Comparison of ENCODE assay signal across 9 mouse cellular contexts in the genomic region with DNA sequence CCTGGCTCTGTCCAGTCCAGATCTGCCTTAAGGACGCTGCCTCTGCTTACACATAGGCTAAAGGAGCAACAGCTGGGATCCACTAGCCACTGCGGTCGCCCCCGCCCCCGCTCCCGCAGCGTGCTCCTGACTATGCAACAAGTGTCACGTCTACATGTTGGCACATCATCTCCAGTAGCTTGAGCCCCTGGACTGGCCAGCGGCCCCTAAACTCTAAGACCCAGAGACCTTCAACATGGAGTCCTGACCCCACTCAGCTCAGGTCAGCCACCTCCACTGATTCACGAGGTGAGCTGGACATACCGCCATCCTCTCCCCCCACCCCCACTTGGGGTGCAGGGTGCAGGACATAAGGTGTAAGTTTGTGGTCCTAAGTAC. TPM values are rescaled to one million over a fixed set of nuclear protein-coding genes. Genes with fewer than 3 reads are reported as not detected.
DNase-seq lines count a peak whose midpoint lies in the region; ATAC-seq and TF ChIP-seq lines count a peak whose summit lies in the region.
"Had no signal": no experiment of that assay in that cellular context is flagged by ENCODE, and none has a peak within 500 bp of the region (broad histone marks: within the 10 kb centered on the region; RNA-seq: fewer than 3 reads in every experiment).

No protein-coding gene starts in this region.

- TF ChIP-seq CTCF in liver, postnatal 0 days (IDR thresholded peaks at IDR 0.05; ENCODE audit: low read depth), result no peak
- TF ChIP-seq CTCF in kidney, postnatal 0 days (IDR thresholded peaks at IDR 0.05; ENCODE audit: low read depth), result no peak

- H3K4me3 ChIP-seq in liver, embryonic 12.5 days, result peak overlapping the region; percentile 40
- no peak overlapping the region for H3K4me3 ChIP-seq in liver, postnatal 0 days (ENCODE audit: low read depth, low read length)
- H3K4me3 ChIP-seq in forebrain, embryonic 11.5 days (ENCODE audit: low read depth, low read length), result peak overlapping the region; percentile 41
- H3K4me3 ChIP-seq in kidney, postnatal 0 days (replicated peaks; ENCODE audit: low read depth, low read length), result peak overlapping the region; percentile 39
- H3K4me3 ChIP-seq in neural tube, embryonic 15.5 days (replicated peaks), result peak overlapping the region; percentile 49

- peaks cover 73% of the 10 kb centered on the region for H3K27me3 ChIP-seq in liver, embryonic 12.5 days (replicated peaks)
- peaks cover 39% of the 10 kb centered on the region for H3K27me3 ChIP-seq in liver, postnatal 0 days (ENCODE audit: insufficient read depth, low read length)
- no peaks in the 10 kb centered on the region for H3K27me3 ChIP-seq in forebrain, embryonic 11.5 days (ENCODE audit: control insufficient read depth, insufficient read depth, low read length)
- H3K27me3 ChIP-seq in kidney, postnatal 0 days (ENCODE audit: insufficient read depth, low read length), result no peaks in the 10 kb centered on the region
- peaks cover 19% of the 10 kb centered on the region for H3K27me3 ChIP-seq in neural tube, embryonic 15.5 days (replicated peaks)

- TF ChIP-seq EP300 in liver, postnatal 0 days (IDR thresholded peaks at IDR 0.05; ENCODE audit: low read depth), result no peak

- WGBS in liver, embryonic 12.5 days (ENCODE audit: insufficient replicate concordance), result 12% methylated on average over 11 of the region's 11 CpGs
- WGBS in liver, postnatal 0 days (ENCODE audit: insufficient replicate concordance), result 31% methylated on average over 11 of the region's 11 CpGs
- WGBS in forebrain, embryonic 11.5 days, result 16% methylated on average over 10 of the region's 11 CpGs
- WGBS in kidney, postnatal 0 days, result 22% methylated on average over 11 of the region's 11 CpGs
- WGBS in neural tube, embryonic 15.5 days, result 45% methylated on average over 11 of the region's 11 CpGs

- H3K9ac ChIP-seq in liver, embryonic 12.5 days, result no peak overlapping the region
- no peak overlapping the region for H3K9ac ChIP-seq in liver, postnatal 0 days (replicated peaks)
- H3K9ac ChIP-seq in forebrain, embryonic 11.5 days (ENCODE audit: low read length), result peak overlapping the region; percentile 64; the same call in 1 of the 2 replicates
- peak overlapping the region; percentile 51; the same call in 1 of the 2 replicates for H3K9ac ChIP-seq in kidney, postnatal 0 days (ENCODE audit: low read depth, low read length)
- H3K9ac ChIP-seq in neural tube, embryonic 15.5 days (replicated peaks), result no peak overlapping the region

- ATAC-seq in liver, embryonic 12.5 days, result no peak
- no peak for ATAC-seq in liver, postnatal 0 days
- ATAC-seq in forebrain, embryonic 11.5 days (replicated peaks; ENCODE audit: low FRiP score), result 0 out of 2 replicates have a peak, but pooled peaks have one; percentile 4
- 0 out of 2 replicates have a peak, but pooled peaks have one; percentile 29 for ATAC-seq in kidney, postnatal 0 days (replicated peaks; ENCODE audit: low FRiP score, low read depth)
- peak; percentile 28; the same call in 1 of the 2 replicates for ATAC-seq in neural tube, embryonic 15.5 days (ENCODE audit: low FRiP score)

- H3K27ac ChIP-seq in liver, embryonic 12.5 days, result no peak overlapping the region
- no peak overlapping the region for H3K27ac ChIP-seq in liver, postnatal 0 days (ENCODE audit: low read depth)
- H3K27ac ChIP-seq in forebrain, embryonic 11.5 days (ENCODE audit: low read depth, low read length), result no peak overlapping the region
- no peak overlapping the region for H3K27ac ChIP-seq in kidney, postnatal 0 days
- no peak overlapping the region for H3K27ac ChIP-seq in neural tube, embryonic 15.5 days (replicated peaks)
- H3K27ac ChIP-seq: macrophage had no signal

- intact Hi-C loops in left cerebral cortex, postnatal 14 days (cut with DNase I), result no loop called here

- H3K4me1 ChIP-seq in liver, embryonic 12.5 days, result no peaks in the 10 kb centered on the region
- no peaks in the 10 kb centered on the region for H3K4me1 ChIP-seq in liver, postnatal 0 days (ENCODE audit: insufficient read depth)
- H3K4me1 ChIP-seq in forebrain, embryonic 11.5 days (replicated peaks; ENCODE audit: control insufficient read depth, insufficient read depth, low read length), result no peaks in the 10 kb centered on the region
- H3K4me1 ChIP-seq in kidney, postnatal 0 days (replicated peaks; ENCODE audit: insufficient read depth, low read length), result no peaks in the 10 kb centered on the region
- peaks cover 7% of the 10 kb centered on the region for H3K4me1 ChIP-seq in neural tube, embryonic 15.5 days

- peak overlapping the region; percentile 63 for H3K4me2 ChIP-seq in liver, embryonic 12.5 days
- no peak overlapping the region for H3K4me2 ChIP-seq in liver, postnatal 0 days (ENCODE audit: low read depth, low read length)
- peak overlapping the region; percentile 74 for H3K4me2 ChIP-seq in forebrain, embryonic 11.5 days (ENCODE audit: low read depth, low read length, severe bottlenecking)
- H3K4me2 ChIP-seq in kidney, postnatal 0 days (ENCODE audit: low read length), result peak overlapping the region; percentile 68
- peak overlapping the region; percentile 85 for H3K4me2 ChIP-seq in neural tube, embryonic 15.5 days

- no peaks in the 10 kb centered on the region for H3K9me3 ChIP-seq in liver, embryonic 12.5 days (replicated peaks)
- H3K9me3 ChIP-seq in liver, postnatal 0 days (ENCODE audit: low read length), result no peaks in the 10 kb centered on the region
- no peaks in the 10 kb centered on the region for H3K9me3 ChIP-seq in forebrain, embryonic 11.5 days (ENCODE audit: control insufficient read depth, low read length)
- no peaks in the 10 kb centered on the region for H3K9me3 ChIP-seq in kidney, postnatal 0 days (replicated peaks; ENCODE audit: low read length)
- no peaks in the 10 kb centered on the region for H3K9me3 ChIP-seq in neural tube, embryonic 15.5 days (replicated peaks)

- DNase-seq in liver, postnatal 0 days, result no peak
- no peak for DNase-seq in forebrain, embryonic 11.5 days (ENCODE audit: low spot score)
- no peak for DNase-seq in kidney, postnatal 0 days (ENCODE audit: low spot score)
- no peak for DNase-seq in urinary bladder, postnatal 36 days (ENCODE audit: low spot score in 2 of 2)
- no peak for DNase-seq in left cerebral cortex, postnatal 14 days (ENCODE audit: low spot score in 2 of 2)
- DNase-seq in thymus, postnatal 36 days, result no peak

- no peaks in the 10 kb centered on the region for H3K36me3 ChIP-seq in liver, embryonic 12.5 days
- H3K36me3 ChIP-seq in liver, postnatal 0 days (replicated peaks; ENCODE audit: insufficient read depth, low read length), result no peaks in the 10 kb centered on the region
- H3K36me3 ChIP-seq in forebrain, embryonic 11.5 days (ENCODE audit: control insufficient read depth, insufficient read depth, low read length), result no peaks in the 10 kb centered on the region
- no peaks in the 10 kb centered on the region for H3K36me3 ChIP-seq in kidney, postnatal 0 days (ENCODE audit: insufficient read depth, low read length)
- no peaks in the 10 kb centered on the region for H3K36me3 ChIP-seq in neural tube, embryonic 15.5 days

RNA-seq across cellular contexts. Expression of a gene that starts 0.9 kb away (rescaled TPM):
- 0.33 and 0.43 TPM in 2 replicates for polyA plus RNA-seq in liver, embryonic 12.5 days (2016; fragmentation: Nextera tagmentation; extraction: Ambion mirVana)
- polyA plus RNA-seq in liver, postnatal 0 days (2015; fragmentation: Nextera tagmentation; extraction: Ambion mirVana), result 0.12 and 0.19 TPM in 2 replicates
- polyA plus RNA-seq in forebrain, embryonic 11.5 days (2014; fragmentation: Nextera tagmentation; extraction: Ambion mirVana), result 3.8 and 4.0 TPM in 2 replicates
- 6.1 and 6.2 TPM in 2 replicates for polyA plus RNA-seq in kidney, postnatal 0 days (2015; fragmentation: Nextera tagmentation; extraction: Ambion mirVana)
- polyA plus RNA-seq in neural tube, embryonic 15.5 days (2015; fragmentation: Nextera tagmentation; extraction: Ambion mirVana), result 2.6 and 3.6 TPM in 2 replicates
- total RNA-seq in left cerebral cortex, postnatal 14 days (2021), result 10 to 100 TPM; 27.0 to 28.0 TPM

Comparison
In these comparisons a context has a peak if more than half of its experiments do, and no peak if none do; other contexts are left out.
1. ATAC-seq: peak in forebrain, embryonic 11.5 days (single experiment), kidney, postnatal 0 days (single experiment) and neural tube, embryonic 15.5 days (single experiment); none in liver, embryonic 12.5 days (single experiment) and liver, postnatal 0 days (single experiment).
2. H3K9ac ChIP-seq: peak in forebrain, embryonic 11.5 days (single experiment) and kidney, postnatal 0 days (single experiment); none in liver, embryonic 12.5 days (single experiment), liver, postnatal 0 days (single experiment) and neural tube, embryonic 15.5 days (single experiment).